Mouse (Mus musculus) thymus, postnatal 4 days (tissue): ENCODE measurements around the gene Ssbp3.
A peak's percentile ranks its signal among the peaks of the same experiment; 100 is the strongest.

Source experiments
- DNase-seq: peaks from one replicate; pipeline ENCODE4 v3.0.0; 2021

Ssbp3 gene

DNA sequence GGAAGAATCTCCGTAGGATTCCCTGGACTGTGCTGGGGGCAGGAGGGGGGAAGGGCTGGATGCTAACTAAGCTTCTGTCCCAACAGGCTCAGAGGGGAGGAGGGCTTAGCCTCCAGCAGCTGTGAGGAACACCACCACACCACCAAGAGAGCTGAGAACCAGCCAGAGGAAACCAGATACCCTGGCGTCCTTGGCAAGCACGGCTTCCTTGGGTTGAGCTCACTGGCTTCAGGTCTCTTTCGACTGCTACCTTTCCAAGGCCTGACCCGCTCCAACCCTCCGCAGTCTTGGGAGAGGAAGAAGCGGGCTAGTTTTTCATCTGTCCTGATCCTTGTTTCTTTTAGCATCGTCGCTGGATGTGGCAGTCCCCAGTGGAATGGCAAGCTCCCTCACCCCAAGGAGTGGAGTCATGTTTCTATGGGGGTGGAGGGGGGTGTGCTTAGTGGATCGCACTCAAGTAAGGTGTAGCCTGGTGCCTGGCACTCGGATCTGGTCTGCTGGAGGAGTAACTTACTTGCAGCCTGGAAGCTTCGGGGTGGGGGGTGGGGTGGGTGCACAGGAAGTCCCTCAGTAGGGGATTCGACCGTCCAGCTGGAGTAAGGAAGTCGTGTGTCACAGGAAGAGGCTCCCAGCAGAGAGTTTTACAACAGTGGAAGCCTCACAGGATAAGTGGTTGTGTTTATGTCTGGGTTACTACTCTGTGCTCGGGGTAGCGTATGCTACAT, 2.6 kb upstream of the Ssbp3 start:
- peak; percentile 61 for DNase-seq

- peak; percentile 84 for DNase-seq
Measured at GRCm38 (mm10) chr4:106908426-106908809, 2.1 kb upstream of the Ssbp3 start.

GRCm38 (mm10) chr4:106908950-106909751, 1.4 kb upstream of the Ssbp3 start:
- DNase-seq = peak; percentile 64

DNA sequence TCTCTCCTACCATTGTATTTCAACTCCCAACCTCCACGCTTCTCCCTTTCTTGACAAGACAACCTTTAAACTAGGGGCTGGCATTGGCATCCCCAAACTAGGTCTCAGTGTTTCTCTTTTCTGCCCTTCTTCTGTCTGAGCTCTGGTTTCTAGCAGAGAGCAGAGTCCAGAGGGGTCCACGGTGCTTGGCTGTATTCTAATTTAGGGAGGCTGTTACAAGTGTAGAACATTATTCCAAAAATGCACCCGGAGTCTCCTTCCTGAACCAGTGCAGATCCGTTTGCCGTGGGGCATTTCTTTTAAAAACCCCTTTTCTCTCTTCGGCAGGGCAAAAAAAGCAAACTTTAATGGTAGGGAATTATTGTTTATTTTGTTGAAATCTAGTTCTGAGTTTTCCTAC, 704 bp upstream of the Ssbp3 start:
- DNase-seq = peak; percentile 49

DNA sequence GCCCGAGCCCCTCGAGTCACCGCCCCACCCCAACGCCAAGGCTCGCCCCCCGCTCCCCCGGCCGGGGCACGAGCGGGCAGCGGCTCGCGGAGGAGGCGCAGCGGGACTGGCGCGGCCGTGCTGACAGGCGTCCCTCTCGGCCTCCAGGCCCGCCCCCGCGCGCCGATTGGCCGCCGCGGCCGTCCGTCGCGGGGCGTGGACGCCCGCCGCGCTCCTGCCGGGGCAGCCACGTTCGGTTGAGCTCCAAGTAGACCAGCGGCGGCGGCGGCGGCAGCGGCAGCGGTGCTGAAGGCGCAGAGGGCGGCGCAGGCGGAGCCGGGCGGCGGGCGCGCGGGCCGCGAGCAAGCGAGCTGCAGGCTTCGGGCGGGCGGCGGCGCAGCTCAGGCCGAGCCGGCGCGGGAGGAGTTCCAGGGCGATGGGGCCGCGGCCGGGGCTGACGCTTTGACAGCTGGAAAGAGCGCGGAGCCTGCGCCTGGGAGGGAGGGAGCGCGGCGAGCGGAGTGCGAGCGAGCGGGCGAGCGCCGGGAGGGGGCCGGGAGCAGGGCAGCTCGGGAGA, 823 bp downstream of the Ssbp3 start:
- peak; percentile 94 for DNase-seq

- peak; percentile 64 for DNase-seq
Measured at GRCm38 (mm10) chr4:106911951-106912688, 1.6 kb downstream of the Ssbp3 start.

- DNase-seq = no peak
Measured at GRCm38 (mm10) chr4:106912689-106913041, 2.2 kb downstream of the Ssbp3 start.

- no peak for DNase-seq
Measured at GRCm38 (mm10) chr4:106913411-106914049, 3.0 kb downstream of the Ssbp3 start.

- no peak for DNase-seq
Measured at GRCm38 (mm10) chr4:106915265-106915664, 4.8 kb downstream of the Ssbp3 start.

- no peak for DNase-seq
Measured at GRCm38 (mm10) chr4:106918263-106918662, 7.8 kb downstream of the Ssbp3 start.

- DNase-seq = no peak
Measured at GRCm38 (mm10) chr4:106920119-106920518, 9.6 kb downstream of the Ssbp3 start.

- DNase-seq = no peak
Measured at GRCm38 (mm10) chr4:106921375-106922336, 11.2 kb downstream of the Ssbp3 start.

DNA sequence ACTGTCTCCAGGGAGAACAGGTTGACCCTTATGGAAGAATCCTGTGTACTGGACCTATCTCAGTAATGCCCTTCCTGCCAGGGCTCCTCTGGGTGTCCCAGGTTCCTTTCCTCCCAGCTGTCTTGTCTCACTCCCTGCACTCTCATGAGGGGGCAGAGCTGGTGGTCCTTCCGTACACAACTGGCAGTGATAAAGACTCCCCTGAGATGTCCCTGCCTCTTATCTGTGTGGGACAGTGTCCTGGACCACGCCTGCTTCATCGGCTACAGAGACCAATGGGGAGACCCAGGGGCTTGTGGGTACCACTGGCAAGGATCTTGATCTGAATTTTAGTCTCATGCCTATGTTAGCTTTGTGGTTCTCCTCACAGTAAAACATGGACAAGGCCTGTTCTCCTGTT, 12.4 kb downstream of the Ssbp3 start:
- no peak for DNase-seq

GRCm38 (mm10) chr4:106924175-106924574, 13.7 kb downstream of the Ssbp3 start:
- no peak for DNase-seq

DNA sequence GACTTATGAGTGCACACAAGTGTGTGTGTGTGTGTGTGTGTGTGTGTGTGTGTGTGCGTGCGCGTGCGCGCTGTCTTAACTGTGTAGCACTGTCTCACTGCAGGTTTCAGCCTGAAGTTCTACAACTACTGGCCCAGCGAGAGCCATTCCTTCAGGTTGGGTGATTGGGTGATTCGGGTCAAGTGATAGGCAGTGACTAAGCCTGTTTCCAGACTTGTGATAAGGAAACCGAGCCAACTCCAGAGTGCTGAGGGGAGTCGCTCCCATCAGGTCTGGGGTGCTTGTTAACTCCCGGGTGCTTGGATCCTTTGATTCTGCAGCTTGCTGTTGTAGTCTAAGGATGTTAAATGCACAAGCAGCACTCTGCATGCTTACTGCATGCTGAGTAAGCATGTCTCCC, 14.4 kb downstream of the Ssbp3 start:
- no peak for DNase-seq

DNA sequence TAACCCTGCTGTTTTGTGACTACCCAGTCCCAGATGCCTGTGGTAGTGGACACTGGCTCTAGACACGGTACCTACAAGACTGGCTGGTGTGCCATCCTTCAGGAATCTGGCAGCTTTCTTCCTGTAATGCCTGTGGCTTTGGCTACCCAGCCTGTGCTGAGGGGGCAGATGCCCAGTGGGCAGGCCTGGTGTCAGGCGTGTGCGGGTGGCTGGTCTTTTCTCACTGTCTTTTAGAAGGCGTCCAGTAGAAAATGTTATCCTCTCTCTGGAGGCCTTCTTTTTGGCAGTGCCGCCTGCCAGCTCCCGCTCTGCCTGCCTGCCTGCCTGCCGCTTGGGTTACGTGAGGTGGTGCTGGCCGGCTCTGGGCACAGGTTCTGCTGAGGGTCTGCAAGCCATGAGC, 15.9 kb downstream of the Ssbp3 start:
- DNase-seq = no peak

DNA sequence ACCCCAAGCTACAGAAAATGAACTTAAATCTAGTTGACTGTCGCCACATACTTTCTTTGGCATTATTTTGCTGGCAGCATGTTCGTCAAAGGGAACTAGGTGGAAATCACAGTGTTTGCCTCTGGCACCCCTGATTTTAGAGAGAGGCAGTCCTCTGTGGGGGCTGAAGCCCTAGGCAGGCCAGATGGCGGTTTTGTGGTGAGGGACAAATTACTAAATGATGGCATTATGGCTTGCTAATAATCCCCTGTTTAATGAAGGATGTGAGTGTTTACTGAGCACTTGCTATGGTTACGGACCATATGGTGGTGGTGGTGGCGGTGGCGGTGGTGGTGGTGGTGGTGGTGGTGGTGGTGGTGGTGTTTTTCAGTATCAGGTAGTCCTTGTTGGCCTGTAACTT, 16.5 kb downstream of the Ssbp3 start:
- no peak for DNase-seq

DNA sequence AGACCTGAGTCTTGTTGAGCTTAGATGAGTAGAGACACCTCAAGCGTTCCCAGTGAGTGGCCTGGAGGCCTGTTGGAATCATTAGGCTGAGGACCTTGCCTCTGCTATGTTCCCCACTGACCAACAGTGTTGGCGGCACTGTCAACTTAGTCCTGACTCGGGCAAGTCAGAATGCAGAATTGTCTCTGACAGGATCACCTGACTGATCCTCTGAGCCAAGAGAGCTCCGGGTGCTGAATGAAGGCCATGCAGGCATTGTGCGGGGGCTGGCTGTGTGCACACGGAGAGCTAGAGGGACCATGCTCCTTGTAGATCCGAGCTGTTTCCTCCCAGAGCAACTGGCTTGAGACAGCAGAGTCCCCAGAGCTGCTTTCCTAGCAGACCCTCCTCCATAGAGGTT, 18.5 kb downstream of the Ssbp3 start:
- no peak for DNase-seq

GRCm38 (mm10) chr4:106932583-106932982, 22.1 kb downstream of the Ssbp3 start:
- peak; percentile 61 for DNase-seq

DNA sequence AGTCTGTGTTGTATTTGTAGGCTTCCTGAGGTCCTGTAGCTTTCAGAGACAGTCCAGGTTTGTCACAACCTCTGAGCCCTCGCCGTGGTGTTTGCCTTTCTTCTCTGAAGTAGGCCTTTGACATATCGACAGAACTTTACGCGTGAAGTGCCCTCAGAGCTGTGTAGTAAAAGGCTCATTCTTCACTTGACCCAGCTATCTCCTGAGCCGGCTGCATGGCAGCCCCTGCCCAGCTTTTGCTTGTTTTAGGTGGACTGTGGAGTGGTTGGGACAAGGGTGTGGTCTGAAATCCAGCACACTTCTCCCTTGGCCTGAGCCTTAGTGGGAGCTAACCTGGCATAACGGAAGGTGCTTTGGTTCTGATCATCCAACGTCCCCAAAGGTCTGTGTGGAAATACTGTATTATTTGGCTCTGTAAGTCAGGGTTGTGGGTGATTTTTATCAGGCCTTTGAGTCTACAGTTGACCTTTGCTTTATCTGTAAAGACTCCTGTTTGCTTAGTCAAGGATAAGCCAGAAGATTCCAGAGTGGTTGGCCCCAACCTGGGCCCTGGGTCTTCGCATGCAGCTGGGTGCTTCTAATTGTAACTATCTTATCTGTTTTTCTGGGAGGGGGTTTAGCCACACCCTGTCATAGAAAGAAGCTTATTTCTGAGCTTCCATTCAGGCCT, 23.4 kb downstream of the Ssbp3 start:
- no peak for DNase-seq

- DNase-seq = peak; percentile 62
Measured at GRCm38 (mm10) chr4:106934931-106935582, 24.6 kb downstream of the Ssbp3 start.
